Mouse (Mus musculus) lung, postnatal 25 days (tissue): ENCODE data around the gene Vmn2r49.
"Not testable (repeated sequence)": the region's sequence is repeated elsewhere in the genome, so short reads cannot be mapped to it uniquely, and the experiment has no call there.

Experiments used
- DNase-seq: peaks from one replicate; pipeline ENCODE4 v3.0.0; 2022; ENCODE audit warnings: low spot score

Gene Vmn2r49

GRCm38 (mm10) chr7:9992157-9992556 lies at the start of gene Vmn2r49:
Vmn2r49 (minus strand) TSS chr7:9992257.
- not testable (repeated sequence) for DNase-seq

GRCm38 (mm10) chr7:9953485-9953884 lies 38.6 kb downstream of the Vmn2r49 start, which contains the start of gene Vmn2r48:
Vmn2r48 (minus strand) TSS chr7:9953585.
- DNase-seq, result not testable (repeated sequence)
